Mouse (Mus musculus) frontal cortex, postnatal 36 days (tissue): Measurements from ENCODE around the gene Ntsr1.

ENCODE experiments used
- DNase-seq, 2 experiments: peaks; one replicate each; pipeline ENCODE4 v3.0.0; 2022; ENCODE audit warnings: low spot score in 2 of 2

The Ntsr1 gene

GRCm38 (mm10) chr2:180499741-180500140, at the start of gene Ntsr1:
Ntsr1 (plus strand) TSS chr2:180499976.
- DNase-seq, result peak; percentile 61 to 63

- no peak for DNase-seq
Observed at GRCm38 (mm10) chr2:180450529-180450928, 49.2 kb upstream of the Ntsr1 start.

DNA sequence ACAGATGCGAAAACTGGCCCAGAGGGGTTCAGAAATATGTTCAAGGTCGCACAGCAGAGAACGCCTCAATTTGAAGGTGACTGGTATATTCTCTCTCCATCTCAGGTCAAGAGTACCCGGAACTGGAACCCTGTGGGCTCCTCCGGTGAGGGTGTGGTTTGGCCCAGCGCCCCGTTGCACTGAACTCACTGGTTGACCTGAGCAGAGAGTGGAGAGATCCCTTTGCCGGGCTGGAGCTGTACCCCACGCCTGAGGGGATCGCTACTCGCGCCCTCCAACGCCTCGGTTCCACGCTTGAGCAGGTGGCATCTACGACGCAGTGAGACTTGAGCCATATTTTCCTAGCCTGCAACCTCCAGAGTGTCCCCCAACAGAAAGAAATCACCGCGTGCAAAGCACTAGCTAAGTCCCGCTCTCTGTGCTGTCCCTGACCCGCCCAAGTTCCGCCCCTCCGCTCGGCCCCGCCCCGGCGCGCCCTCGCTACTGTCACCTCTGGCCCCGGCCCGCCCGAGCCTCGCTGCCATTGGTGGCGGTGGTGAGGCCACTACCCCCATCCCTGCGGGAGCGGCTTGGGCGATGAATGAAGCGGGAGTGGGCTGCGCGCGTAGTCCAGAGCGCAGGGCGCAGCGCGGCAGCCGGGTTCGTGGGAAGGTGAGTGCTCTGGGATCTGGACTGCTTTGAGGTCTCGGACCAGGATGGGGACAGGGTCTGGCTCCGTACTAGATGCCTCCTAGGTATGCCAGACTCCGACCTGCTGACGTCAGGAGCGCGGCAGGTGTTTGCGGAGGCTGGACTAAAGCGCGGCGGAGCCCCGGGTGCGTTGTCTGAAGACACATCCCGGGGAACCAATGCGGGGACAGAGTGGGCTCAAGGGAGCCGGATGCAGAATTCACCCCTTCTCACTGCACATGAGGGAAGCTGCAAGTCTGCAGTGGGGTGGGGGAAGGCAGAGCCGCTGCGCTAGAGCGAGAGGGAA, 43.8 kb upstream of the Ntsr1 start, which contains the start of gene Slco4a1:
Slco4a1 (plus strand) TSS at position 523 of the 976 bp plus-strand sequence.
- DNase-seq, result peak; percentile 55 to 64

- DNase-seq, result no peak
Observed at GRCm38 (mm10) chr2:180456705-180457104, 43.1 kb upstream of the Ntsr1 start.

DNA sequence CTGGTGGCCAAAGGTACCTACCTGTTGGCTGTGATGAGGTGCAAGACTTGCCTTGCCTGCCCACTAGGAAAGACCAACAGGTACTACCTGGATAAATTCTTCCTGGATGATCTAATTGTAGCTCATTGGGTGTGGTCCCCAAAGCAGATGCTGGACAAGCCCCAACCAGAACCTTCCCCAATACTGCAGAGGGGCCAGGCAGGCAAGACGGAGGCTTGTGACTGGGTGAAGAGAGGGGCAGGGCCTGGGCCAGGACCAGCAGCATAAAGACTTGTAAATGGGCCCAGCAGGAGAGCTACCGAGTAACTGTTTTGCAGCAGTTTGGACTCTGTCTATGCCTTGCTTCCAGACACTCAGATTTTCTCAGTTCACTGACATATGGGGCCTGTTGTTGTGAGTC, 42.1 kb upstream of the Ntsr1 start:
- no peak for DNase-seq

- no peak for DNase-seq
Observed at GRCm38 (mm10) chr2:180459437-180459836, 40.3 kb upstream of the Ntsr1 start.

- DNase-seq, result no peak
Observed at GRCm38 (mm10) chr2:180460801-180461200, 39.0 kb upstream of the Ntsr1 start.

GRCm38 (mm10) chr2:180462593-180462992, 37.2 kb upstream of the Ntsr1 start:
- DNase-seq, result no peak

- DNase-seq, result no peak
Observed at GRCm38 (mm10) chr2:180466505-180466904, 33.3 kb upstream of the Ntsr1 start.

DNA sequence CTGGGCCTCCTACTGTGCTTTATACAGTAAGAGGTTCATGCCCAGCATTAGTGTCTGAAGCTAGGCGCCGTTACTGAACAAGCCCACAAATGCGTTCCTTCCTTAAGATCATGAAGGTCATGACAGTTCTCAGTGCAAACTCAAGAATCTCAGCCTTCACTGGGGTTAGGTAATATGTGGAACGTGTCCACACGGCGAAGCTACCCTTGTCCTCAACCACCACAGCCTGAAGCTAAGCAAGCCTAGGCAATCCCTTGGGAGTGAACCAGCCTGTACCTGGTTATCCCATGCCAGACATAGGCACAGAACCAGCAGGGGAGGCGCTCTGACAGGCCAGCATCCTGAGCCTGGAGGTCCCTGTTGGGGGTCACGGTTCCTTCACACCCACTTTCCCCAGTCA, 30.9 kb upstream of the Ntsr1 start:
- no peak for DNase-seq

- no peak for DNase-seq
Observed at GRCm38 (mm10) chr2:180469768-180470167, 30.0 kb upstream of the Ntsr1 start.

GRCm38 (mm10) chr2:180472306-180473079, 27.3 kb upstream of the Ntsr1 start:
- DNase-seq, result peak in 1 of 2 experiments; percentile 7

GRCm38 (mm10) chr2:180473080-180473440, 26.7 kb upstream of the Ntsr1 start:
- DNase-seq, result peak; percentile 48 to 86

GRCm38 (mm10) chr2:180474864-180475263, 24.9 kb upstream of the Ntsr1 start:
- no peak for DNase-seq

DNA sequence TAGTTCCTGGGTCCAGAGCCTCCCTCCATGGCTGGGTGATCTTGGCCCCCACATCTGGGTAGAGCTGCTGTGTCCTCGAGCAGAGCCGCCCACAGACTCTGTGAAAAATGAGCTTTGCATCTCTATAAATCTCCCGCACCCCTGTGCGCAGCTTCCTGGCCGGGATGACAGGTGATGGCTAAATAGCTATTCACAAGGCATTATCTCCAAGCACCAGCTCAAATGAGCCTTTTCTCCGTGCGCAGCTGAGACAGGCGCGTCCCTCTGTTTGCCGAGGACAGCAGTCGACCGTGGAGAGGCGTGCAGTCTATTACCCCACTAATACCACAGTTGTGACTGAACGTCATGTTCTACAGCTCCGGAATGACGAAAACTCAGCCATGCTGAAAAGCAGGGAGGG, 17.5 kb upstream of the Ntsr1 start:
- DNase-seq, result no peak

DNA sequence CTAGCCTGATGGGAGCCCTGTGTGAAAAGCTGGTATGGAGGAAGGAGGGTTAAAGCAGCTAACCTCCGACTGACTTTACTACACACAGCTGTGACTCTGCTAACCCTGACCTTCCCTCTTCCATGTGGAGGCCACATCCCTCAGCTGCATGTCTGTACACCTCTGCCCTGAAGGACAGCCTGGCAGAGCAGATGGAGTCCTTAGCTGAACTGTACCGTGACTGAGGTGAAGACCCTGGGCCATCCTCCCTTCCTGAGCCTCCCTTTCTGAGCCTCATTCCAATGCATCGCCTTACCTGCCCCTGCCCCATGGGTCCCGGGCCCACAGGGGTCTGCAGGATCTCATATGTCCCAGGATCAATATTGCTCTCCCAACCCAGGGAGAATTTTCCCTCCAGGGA, 14.9 kb upstream of the Ntsr1 start:
- no peak for DNase-seq

GRCm38 (mm10) chr2:180485306-180485705, 14.5 kb upstream of the Ntsr1 start:
- no peak for DNase-seq

DNA sequence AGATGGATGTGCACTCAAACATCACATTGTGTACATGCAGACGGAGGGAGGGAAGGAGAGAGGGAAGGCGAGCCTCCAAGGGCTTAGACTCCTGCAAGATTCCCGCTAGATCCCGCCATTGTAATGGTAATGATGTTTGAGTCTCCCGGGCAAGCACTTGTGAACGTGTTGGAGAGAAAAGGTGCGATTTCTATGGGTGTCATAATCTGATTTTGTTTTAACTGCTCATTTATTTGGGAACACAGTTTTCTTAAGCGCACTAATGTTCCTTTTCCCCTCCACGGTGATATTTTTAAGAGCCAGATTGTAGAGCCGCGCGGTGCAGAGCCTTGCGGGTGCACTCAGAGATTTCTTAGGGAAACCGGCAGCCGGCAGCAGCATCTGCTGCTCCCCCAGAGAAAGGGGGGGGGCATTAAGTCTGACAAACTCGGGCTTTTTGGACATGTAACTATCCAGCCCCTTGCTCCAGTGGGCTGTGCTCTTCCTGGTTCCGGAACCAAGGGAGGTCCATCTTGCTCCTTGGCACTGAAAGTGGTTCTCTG, 11.5 kb upstream of the Ntsr1 start:
- DNase-seq, result no peak

DNA sequence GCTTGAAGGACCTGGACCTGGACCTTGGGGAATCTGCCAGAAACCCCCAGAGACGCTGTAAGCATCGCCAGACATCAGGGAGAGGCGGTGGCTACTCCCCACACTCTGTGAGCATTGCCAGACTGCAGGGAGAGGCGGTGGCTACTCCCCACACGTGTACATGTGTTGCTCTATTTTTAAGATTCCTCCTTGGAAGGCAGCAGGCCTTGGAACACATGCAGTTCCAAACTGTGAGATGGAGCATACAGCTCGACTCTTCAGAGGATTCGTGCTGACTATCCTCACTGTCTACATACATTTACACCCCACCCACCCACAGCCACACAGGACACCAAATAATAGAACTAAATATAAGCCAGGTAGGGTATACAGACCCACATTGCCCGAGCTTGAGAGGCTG, 3.9 kb upstream of the Ntsr1 start:
- peak; percentile 45 to 75 for DNase-seq

GRCm38 (mm10) chr2:180500726-180501125, 950 bp downstream of the Ntsr1 start:
- DNase-seq, result no peak

GRCm38 (mm10) chr2:180501217-180501967, 1.6 kb downstream of the Ntsr1 start:
- no peak for DNase-seq

DNA sequence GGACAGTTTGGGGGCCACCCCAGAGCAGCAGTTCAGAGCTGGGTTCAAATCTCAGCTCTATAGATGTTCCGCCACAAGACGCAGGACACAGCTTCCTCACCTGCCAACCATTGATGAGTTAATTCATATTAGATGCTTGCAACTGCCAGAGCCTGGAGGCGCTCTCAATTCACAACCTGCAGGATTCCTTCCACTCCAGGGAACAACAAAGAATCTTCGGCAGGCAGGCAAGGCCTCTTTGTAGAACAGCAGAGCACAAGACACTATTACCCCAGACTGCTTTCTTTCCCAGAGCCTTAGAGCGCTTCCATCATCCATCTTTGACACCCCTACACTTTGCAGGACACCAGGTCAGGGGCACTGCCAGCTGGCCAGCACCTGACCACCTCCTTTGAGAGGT, 6.5 kb downstream of the Ntsr1 start:
- no peak for DNase-seq
